8 mouse cellular contexts compared by ENCODE assay signal in genomic region chr10:79811736-79812637, GRCm38 (mm10). TPM values are rescaled to one million over a fixed set of nuclear protein-coding genes. Genes with fewer than 3 reads are reported as not detected.
DNase-seq lines count a peak whose midpoint lies in the region; ATAC-seq and TF ChIP-seq lines count a peak whose summit lies in the region.

No protein-coding gene starts in this region.

- peaks cover 27% of the 10 kb centered on the region for H3K36me3 ChIP-seq in heart, embryonic 12.5 days
- H3K36me3 ChIP-seq in kidney, embryonic 16.5 days (ENCODE audit: insufficient read depth, low read length) = peaks cover 34% of the 10 kb centered on the region
- peaks cover 3% of the 10 kb centered on the region; the same call in 1 of the 2 replicates for H3K36me3 ChIP-seq in liver, embryonic 11.5 days (ENCODE audit: control insufficient read depth, insufficient read depth, low read length)
- H3K36me3 ChIP-seq in splenic B cell, adult 2 months (ENCODE audit: control insufficient read depth, insufficient read depth, low read length, poor library complexity, severe bottlenecking) = no peaks in the 10 kb centered on the region

- TF ChIP-seq POLR2A in bone marrow, adult 2 months (IDR thresholded peaks at IDR 0.05; ENCODE audit: borderline replicate concordance, control insufficient read depth, low read depth, low read length) = no peak
- no peak for TF ChIP-seq POLR2A in embryonic fibroblast, embryonic 13.5 days (IDR thresholded peaks at IDR 0.05; ENCODE audit: low read depth, low read length)

- no peak overlapping the region for H3K4me2 ChIP-seq in heart, embryonic 12.5 days
- H3K4me2 ChIP-seq in kidney, embryonic 16.5 days (replicated peaks; ENCODE audit: low read depth, low read length) = no peak overlapping the region
- no peak overlapping the region for H3K4me2 ChIP-seq in liver, embryonic 11.5 days

- H3K27me3 ChIP-seq in heart, embryonic 12.5 days (replicated peaks) = no peaks in the 10 kb centered on the region
- no peaks in the 10 kb centered on the region for H3K27me3 ChIP-seq in kidney, embryonic 16.5 days (ENCODE audit: insufficient read depth, low read length)
- H3K27me3 ChIP-seq in liver, embryonic 11.5 days (replicated peaks; ENCODE audit: control insufficient read depth, insufficient read depth, low read length) = no peaks in the 10 kb centered on the region
- H3K27me3 ChIP-seq in splenic B cell, adult 2 months (ENCODE audit: control insufficient read depth, insufficient read depth, low read length, poor library complexity, severe bottlenecking) = no peaks in the 10 kb centered on the region

- H3K9me3 ChIP-seq in heart, embryonic 12.5 days (replicated peaks) = no peaks in the 10 kb centered on the region
- H3K9me3 ChIP-seq in kidney, embryonic 16.5 days (ENCODE audit: low read length) = no peaks in the 10 kb centered on the region
- no peaks in the 10 kb centered on the region for H3K9me3 ChIP-seq in liver, embryonic 11.5 days (ENCODE audit: control insufficient read depth, low read length)

- DNase-seq in 416B (ENCODE audit: low read depth) = peak; percentile 73
- peak; percentile 81 for DNase-seq in liver, embryonic 11.5 days (ENCODE audit: low spot score)
- DNase-seq in naive thymus-derived CD4-positive, alpha-beta T cell, adult 2 months (ENCODE audit: low read depth) = peak; percentile 82
- peak; percentile 86 for DNase-seq in splenic B cell, adult 2 months (ENCODE audit: low read depth, low spot score)

- H3K9ac ChIP-seq in heart, embryonic 12.5 days = no peak overlapping the region
- H3K9ac ChIP-seq in kidney, embryonic 16.5 days (replicated peaks; ENCODE audit: low read length) = 0 out of 2 replicates have a peak overlapping the region, but pooled peaks have one; percentile 3
- no peak overlapping the region for H3K9ac ChIP-seq in liver, embryonic 11.5 days (ENCODE audit: low read depth, low read length)

- WGBS in bone marrow, adult 2 months = 33% methylated on average over 15 of the region's 15 CpGs
- 27% methylated on average over 15 of the region's 15 CpGs for WGBS in heart, embryonic 12.5 days
- 27% methylated on average over 15 of the region's 15 CpGs for WGBS in kidney, embryonic 16.5 days
- 20% methylated on average over 15 of the region's 15 CpGs for WGBS in liver, embryonic 11.5 days

- H3K4me3 ChIP-seq in bone marrow, adult 2 months (replicated peaks; ENCODE audit: control insufficient read depth, low read depth, low read length) = no peak overlapping the region
- no peak overlapping the region for H3K4me3 ChIP-seq in embryonic fibroblast, embryonic 13.5 days (ENCODE audit: insufficient read depth, low read length)
- no peak overlapping the region for H3K4me3 ChIP-seq in heart, embryonic 12.5 days
- H3K4me3 ChIP-seq in kidney, embryonic 16.5 days (ENCODE audit: low read length) = no peak overlapping the region
- H3K4me3 ChIP-seq in liver, embryonic 11.5 days (ENCODE audit: low read depth, low read length) = no peak overlapping the region

- peak; percentile 38; the same call in 1 of the 2 replicates for ATAC-seq in heart, embryonic 12.5 days (ENCODE audit: insufficient number of reproducible peaks, low FRiP score)
- ATAC-seq in kidney, embryonic 16.5 days (ENCODE audit: low FRiP score, low TSS enrichment) = no peak
- ATAC-seq in liver, embryonic 11.5 days (replicated peaks; ENCODE audit: low FRiP score) = 0 out of 2 replicates have a peak, but pooled peaks have one; percentile 35

- H3K27ac ChIP-seq in bone marrow, adult 2 months (ENCODE audit: control insufficient read depth, insufficient read depth, low read depth, low read length, poor library complexity) = no peak overlapping the region
- H3K27ac ChIP-seq in embryonic fibroblast, embryonic 13.5 days (ENCODE audit: insufficient read depth, low read length) = no peak overlapping the region
- H3K27ac ChIP-seq in heart, embryonic 12.5 days (ENCODE audit: poor library complexity, severe bottlenecking) = no peak overlapping the region
- H3K27ac ChIP-seq in kidney, embryonic 16.5 days (ENCODE audit: low read length) = no peak overlapping the region
- H3K27ac ChIP-seq in liver, embryonic 11.5 days (ENCODE audit: low read depth, low read length) = no peak overlapping the region

- peak; percentile 99 for TF ChIP-seq CTCF in bone marrow, adult 2 months (IDR thresholded peaks at IDR 0.05; ENCODE audit: control insufficient read depth, insufficient read depth, low read length)
- peak; percentile 95 for TF ChIP-seq CTCF in embryonic fibroblast, embryonic 13.5 days (IDR thresholded peaks at IDR 0.05; ENCODE audit: borderline replicate concordance, insufficient read depth, low read length)

- H3K4me1 ChIP-seq in bone marrow, adult 2 months (ENCODE audit: control insufficient read depth, insufficient read depth, low read length) = no peaks in the 10 kb centered on the region
- H3K4me1 ChIP-seq in embryonic fibroblast, embryonic 13.5 days (ENCODE audit: control insufficient read depth, insufficient read depth, low read length) = no peaks in the 10 kb centered on the region
- peaks cover 8% of the 10 kb centered on the region; the same call in 1 of the 2 replicates for H3K4me1 ChIP-seq in heart, embryonic 12.5 days (replicated peaks)
- peaks cover 23% of the 10 kb centered on the region for H3K4me1 ChIP-seq in kidney, embryonic 16.5 days (ENCODE audit: insufficient read depth, low read length)
- H3K4me1 ChIP-seq in liver, embryonic 11.5 days (replicated peaks; ENCODE audit: control insufficient read depth, insufficient read depth, low read length) = peaks cover 6% of the 10 kb centered on the region

RNA-seq across cellular contexts. Expression of gene Misp, which starts 8.8 kb away (rescaled TPM):
- not detected in 2 replicates for polyA plus RNA-seq in bone marrow, adult 2 months (2011; ENCODE audit: insufficient read depth, insufficient read length, low replicate concordance, missing spikeins)
- not detected in 2 replicates for polyA plus RNA-seq in embryonic fibroblast, embryonic 13.5 days (2011; ENCODE audit: insufficient read length, low read depth, missing spikeins)
- polyA plus RNA-seq in heart, embryonic 12.5 days (2016; fragmentation: Nextera tagmentation; extraction: Ambion mirVana) = 0.40 and 0.60 TPM in 2 replicates
- polyA plus RNA-seq in kidney, embryonic 16.5 days (2015; fragmentation: Nextera tagmentation; extraction: Ambion mirVana) = 18.2 and 18.5 TPM in 2 replicates
- polyA plus RNA-seq in liver, embryonic 11.5 days (2014; fragmentation: Nextera tagmentation; extraction: Ambion mirVana) = 0.69 and 1.5 TPM in 2 replicates

RNA-seq across cellular contexts. Expression of gene Palm, which starts 18.6 kb away (rescaled TPM):
- polyA plus RNA-seq in bone marrow, adult 2 months (2011; ENCODE audit: insufficient read depth, insufficient read length, low replicate concordance, missing spikeins) = 19.7 and 36.1 TPM in 2 replicates
- 45.2 and 54.0 TPM in 2 replicates for polyA plus RNA-seq in embryonic fibroblast, embryonic 13.5 days (2011; ENCODE audit: insufficient read length, low read depth, missing spikeins)
- polyA plus RNA-seq in heart, embryonic 12.5 days (2016; fragmentation: Nextera tagmentation; extraction: Ambion mirVana) = 72.4 and 80.8 TPM in 2 replicates
- 190 and 194 TPM in 2 replicates for polyA plus RNA-seq in kidney, embryonic 16.5 days (2015; fragmentation: Nextera tagmentation; extraction: Ambion mirVana)
- 27.6 and 28.6 TPM in 2 replicates for polyA plus RNA-seq in liver, embryonic 11.5 days (2014; fragmentation: Nextera tagmentation; extraction: Ambion mirVana)

RNA-seq across cellular contexts. Expression of gene Prss57, which starts 21.2 kb away (rescaled TPM):
- polyA plus RNA-seq in bone marrow, adult 2 months (2011; ENCODE audit: insufficient read depth, insufficient read length, low replicate concordance, missing spikeins) = 13.1 and 40.0 TPM in 2 replicates
- not detected in 2 replicates for polyA plus RNA-seq in embryonic fibroblast, embryonic 13.5 days (2011; ENCODE audit: insufficient read length, low read depth, missing spikeins)
- polyA plus RNA-seq in heart, embryonic 12.5 days (2016; fragmentation: Nextera tagmentation; extraction: Ambion mirVana) = 0.24 TPM in 1 of 2 replicates, not detected in the other
- not detected in 2 replicates for polyA plus RNA-seq in kidney, embryonic 16.5 days (2015; fragmentation: Nextera tagmentation; extraction: Ambion mirVana)
- polyA plus RNA-seq in liver, embryonic 11.5 days (2014; fragmentation: Nextera tagmentation; extraction: Ambion mirVana) = 1.5 and 1.7 TPM in 2 replicates

RNA-seq across cellular contexts. Expression of gene Fstl3, which starts 34.9 kb away (rescaled TPM):
- polyA plus RNA-seq in bone marrow, adult 2 months (2011; ENCODE audit: insufficient read depth, insufficient read length, low replicate concordance, missing spikeins) = 1.0 and 1.8 TPM in 2 replicates
- polyA plus RNA-seq in embryonic fibroblast, embryonic 13.5 days (2011; ENCODE audit: insufficient read length, low read depth, missing spikeins) = 21.9 and 42.7 TPM in 2 replicates
- polyA plus RNA-seq in heart, embryonic 12.5 days (2016; fragmentation: Nextera tagmentation; extraction: Ambion mirVana) = 21.1 and 21.9 TPM in 2 replicates
- polyA plus RNA-seq in kidney, embryonic 16.5 days (2015; fragmentation: Nextera tagmentation; extraction: Ambion mirVana) = 23.9 and 26.4 TPM in 2 replicates
- polyA plus RNA-seq in liver, embryonic 11.5 days (2014; fragmentation: Nextera tagmentation; extraction: Ambion mirVana) = 1.8 and 2.6 TPM in 2 replicates

RNA-seq across cellular contexts. Expression of gene Ptbp1, which starts 42.2 kb away (rescaled TPM):
- polyA plus RNA-seq in bone marrow, adult 2 months (2011; ENCODE audit: insufficient read depth, insufficient read length, low replicate concordance, missing spikeins) = 113 and 188 TPM in 2 replicates
- polyA plus RNA-seq in embryonic fibroblast, embryonic 13.5 days (2011; ENCODE audit: insufficient read length, low read depth, missing spikeins) = 351 and 422 TPM in 2 replicates
- 139 and 142 TPM in 2 replicates for polyA plus RNA-seq in heart, embryonic 12.5 days (2016; fragmentation: Nextera tagmentation; extraction: Ambion mirVana)
- polyA plus RNA-seq in kidney, embryonic 16.5 days (2015; fragmentation: Nextera tagmentation; extraction: Ambion mirVana) = 431 and 491 TPM in 2 replicates
- polyA plus RNA-seq in liver, embryonic 11.5 days (2014; fragmentation: Nextera tagmentation; extraction: Ambion mirVana) = 329 and 336 TPM in 2 replicates
